Mouse (Mus musculus): ENCODE measurements around the gene Spaca6.

GRCm38 (mm10) chr17:17823612-17824336 is 3.2 kb upstream of the Spaca6 start:
- TF ChIP-seq CTCF (IDR thresholded peaks at IDR 0.05; ENCODE audit: control insufficient read depth, insufficient read depth, insufficient read length), result no peak
- TF ChIP-seq CEBPB (IDR thresholded peaks at IDR 0.05; ENCODE audit: low read depth), result no peak
- TF ChIP-seq MYOD1 (IDR thresholded peaks at IDR 0.05; ENCODE audit: control insufficient read depth, insufficient read length, low read depth), result no peak
- TF ChIP-seq USF1 (IDR thresholded peaks at IDR 0.05; ENCODE audit: low read depth), result peak; percentile 60

All from C2C12 (cell line).